7 mouse cellular contexts compared by ENCODE assay signal in genomic region chr7:82743116-82743765, GRCm38 (mm10).
A peak's percentile ranks its signal among the peaks of the same experiment; 100 is the strongest.
DNase-seq lines count a peak whose midpoint lies in the region; ATAC-seq and TF ChIP-seq lines count a peak whose summit lies in the region.

No protein-coding gene starts in this region.

- WGBS in intestine, embryonic 15.5 days: 76% methylated on average over 11 of the region's 11 CpGs

- DNase-seq in right cerebral cortex, adult 18-20 months: peak; percentile 39
- no peak for DNase-seq in right cerebral cortex, postnatal 25 days
- DNase-seq in frontal cortex, postnatal 36 days (ENCODE audit: low spot score in 2 of 2): peak; percentile 21 to 38
- peak; percentile 21 to 22 for DNase-seq in layer of hippocampus, adult 2 months (ENCODE audit: low spot score in 2 of 2)
- peak; percentile 40 to 43 for DNase-seq in right cerebral cortex, adult 2 months (ENCODE audit: low spot score in 2 of 2)
- DNase-seq in liver: no peak

- H3K4me3 ChIP-seq in layer of hippocampus, adult 2 months: 0 out of 2 replicates have a peak overlapping the region, but pooled peaks have one; percentile 22
- H3K4me3 ChIP-seq in intestine, embryonic 15.5 days (replicated peaks): no peak overlapping the region

- no peak overlapping the region for H3K4me2 ChIP-seq in intestine, embryonic 15.5 days (replicated peaks)

- no peak for ATAC-seq in intestine, embryonic 15.5 days

- H3K27ac ChIP-seq in layer of hippocampus, adult 2 months: peak overlapping the region; percentile 5; the same call in 1 of the 2 replicates
- H3K27ac ChIP-seq in intestine, embryonic 15.5 days: no peak overlapping the region

- no peaks in the 10 kb centered on the region for H3K36me3 ChIP-seq in intestine, embryonic 15.5 days

- no peak overlapping the region for H3K9ac ChIP-seq in intestine, embryonic 15.5 days

- no peak for TF ChIP-seq CTCF in layer of hippocampus, adult 2 months (conservative IDR thresholded peaks at IDR 0.05)

- no peaks in the 10 kb centered on the region for H3K9me3 ChIP-seq in intestine, embryonic 15.5 days

- no peaks in the 10 kb centered on the region for H3K27me3 ChIP-seq in intestine, embryonic 15.5 days (replicated peaks)

- no peaks in the 10 kb centered on the region for H3K4me1 ChIP-seq in intestine, embryonic 15.5 days (replicated peaks)

Comparison
In these comparisons a context has a peak if more than half of its experiments do, and no peak if none do; other contexts are left out.
1. DNase-seq: peak in right cerebral cortex, adult 18-20 months (single experiment), frontal cortex, postnatal 36 days (2 of 2), layer of hippocampus, adult 2 months (2 of 2) and right cerebral cortex, adult 2 months (2 of 2); none in right cerebral cortex, postnatal 25 days (single experiment) and liver (single experiment).